ENCODE assay signal across 21 mouse cellular contexts in the genomic region with DNA sequence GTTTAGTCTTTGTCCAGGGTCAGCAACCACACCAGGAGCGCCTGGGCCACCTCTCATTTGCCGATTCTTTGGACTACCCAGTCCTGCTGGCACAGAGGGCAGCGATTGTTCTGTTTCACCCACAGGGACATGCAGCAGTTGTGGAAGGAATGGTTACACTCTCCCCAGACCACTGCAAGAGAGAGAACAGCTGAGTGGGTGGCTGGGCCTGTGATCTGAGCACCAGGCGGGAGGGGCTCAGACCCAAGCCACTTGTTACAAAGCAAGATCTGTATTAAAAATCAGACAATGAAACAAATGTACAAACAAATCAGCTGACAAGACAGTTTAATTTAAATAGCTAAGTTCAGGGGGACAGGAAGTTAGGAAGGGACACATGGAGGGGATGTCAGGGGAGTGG. TPM values are rescaled to one million over a fixed set of nuclear protein-coding genes. Genes with fewer than 3 reads are reported as not detected.
"Had no signal": no experiment of that assay in that cellular context is flagged by ENCODE, and none has a peak within 500 bp of the region (broad histone marks: within the 10 kb centered on the region; RNA-seq: fewer than 3 reads in every experiment).

No protein-coding gene starts in this region.

RNA-seq across cellular contexts. Expression of gene Gm28729, which starts 53.4 kb away (rescaled TPM):
- total RNA-seq: left cerebral cortex, postnatal 10 days; left cerebral cortex, postnatal 36 days; liver, adult 2 months; megakaryocyte progenitor cell, adult 5-6 weeks; megakaryocyte-erythroid progenitor cell, adult 5-6 weeks; monocyte, adult 5-6 weeks had no signal
- polyA plus RNA-seq: limb, embryonic 10.5 days; limb, embryonic 11.5 days; limb, embryonic 12.5 days; liver, adult 2 months; liver, embryonic 11.5 days; liver, embryonic 12.5 days; liver, embryonic 13.5 days; liver, embryonic 16.5 days; liver, postnatal 0 days; lung, embryonic 14.5 days; midbrain, embryonic 10.5 days; midbrain, embryonic 11.5 days; midbrain, embryonic 12.5 days; midbrain, embryonic 13.5 days; midbrain, embryonic 14.5 days; neural tube, embryonic 11.5 days had no signal
